Mouse (Mus musculus) hindbrain, embryonic 14.5 days (tissue): Measurements from ENCODE around the gene Dpep1. TPM values are rescaled to one million over a fixed set of nuclear protein-coding genes. Genes with fewer than 3 reads are reported as not detected.

Source experiments
- ATAC-seq: fragments of 200-750 bp; cut with Nextera tagmentation; 2 replicates; pipeline ENCODE4 v1.8.0; 2017; ENCODE audit warnings: moderate number of reproducible peaks, mild to moderate bottlenecking, moderate TSS enrichment, moderate library complexity; ENCODE audit not compliant: low FRiP score
- DNase-seq: peaks from one replicate; pipeline ENCODE4 v3.0.0-alpha.2; 2015; ENCODE audit warnings: low spot score
- H3K27ac ChIP-seq: fragments of 300-500 bp; sonication (generic); 2 replicates; pipeline ENCODE4 v1.5.1; 2014; ENCODE audit warnings: mild to moderate bottlenecking, moderate library complexity
- H3K27me3 ChIP-seq: fragments of 300-500 bp; sonication (generic); 2 replicates; pipeline ENCODE4 v1.6.1; 2014; ENCODE audit warnings: mild to moderate bottlenecking, low read length, mixed read lengths; ENCODE audit not compliant: control insufficient read depth, insufficient read depth
- H3K36me3 ChIP-seq: fragments of 300-500 bp; sonication (generic); replicated peaks from 2 replicates; pipeline ENCODE4 v1.6.1; 2014; ENCODE audit not compliant: control insufficient read depth, insufficient read depth
- H3K4me1 ChIP-seq: fragments of 300-500 bp; sonication (generic); replicated peaks from 2 replicates; pipeline ENCODE4 v1.6.1; 2014; ENCODE audit warnings: antibody characterized with exemption, low read length, mixed read lengths; ENCODE audit not compliant: control insufficient read depth, insufficient read depth
- H3K4me2 ChIP-seq: fragments of 300-500 bp; sonication (generic); replicated peaks from 2 replicates; pipeline ENCODE4 v1.6.1; 2014; ENCODE audit warnings: mild to moderate bottlenecking, moderate library complexity
- H3K4me3 ChIP-seq: fragments of 300-500 bp; sonication (generic); replicated peaks from 2 replicates; pipeline ENCODE4 v1.5.1; 2014; ENCODE audit warnings: mild to moderate bottlenecking, low read length
- H3K9ac ChIP-seq: fragments of 300-500 bp; sonication (generic); 2 replicates; pipeline ENCODE4 v1.6.1; 2014
- H3K9me3 ChIP-seq: fragments of 300-500 bp; sonication (generic); 2 replicates; pipeline ENCODE4 v1.6.1; 2016; ENCODE audit warnings: low read length; ENCODE audit not compliant: control insufficient read depth
- WGBS: fragments of 180-500 bp; shearing (Covaris S2); extraction: QIAGEN DNeasy Blood & Tissue Kit; methylation state at CpG from one replicate; pipeline ENCODE4 v1.1.7; 2014; 5-methylcytosine and 5-hydroxymethylcytosine counted together
- polyA plus RNA-seq: library from polyadenylated mRNA; unstranded; fragments of >200 nt; fragmentation: Nextera tagmentation; extraction: Ambion mirVana; gene quantifications from 2 replicates; pipeline ENCODE4 v1.2.1, GENCODE M21; 2014

Gene Dpep1
- 0.25 and 0.34 TPM in 2 replicates for polyA plus RNA-seq

GRCm38 (mm10) chr8:123185566-123186409 is at the start of gene Dpep1:
Gene Dpep1, plus strand, starts transcription at chr8:123186242.
- Histone ChIP-seq H3K27ac (no peak within 1 kb of the TSS), H3K36me3 (no peaks in the 10 kb centered on the region), H3K4me2 (no peak within 1 kb of the TSS), H3K9me3 (no peaks in the 10 kb centered on the region), H3K4me1 (no peaks in the 10 kb centered on the region), H3K27me3 (no peaks in the 10 kb centered on the region), H3K4me3 (no peak within 1 kb of the TSS), H3K9ac (no peak within 1 kb of the TSS)
- DNase-seq (no peak), ATAC-seq (no peak)
- 51% methylated on average over 19 of the region's 19 CpGs for WGBS

GRCm38 (mm10) chr8:123136287-123136686 is 49.8 kb upstream of the Dpep1 start:
- DNase-seq = no peak
- Histone ChIP-seq H3K4me2 (no peak overlapping the region), H3K9me3 (no peaks in the 10 kb centered on the region), H3K27me3 (no peaks in the 10 kb centered on the region), H3K9ac (no peak overlapping the region), H3K4me1 (peaks cover 13% of the 10 kb centered on the region), H3K4me3 (no peak overlapping the region), H3K36me3 (no peaks in the 10 kb centered on the region), H3K27ac (no peak overlapping the region)
- no peak for ATAC-seq
- WGBS = 80% methylated on average over 9 of the region's 9 CpGs

GRCm38 (mm10) chr8:123137645-123138077 is 48.4 kb upstream of the Dpep1 start:
- 5% methylated on average over 2 of the region's 2 CpGs for WGBS

GRCm38 (mm10) chr8:123138741-123139140 is 47.3 kb upstream of the Dpep1 start:
- no peaks in the 10 kb centered on the region for H3K9me3 ChIP-seq
- H3K27ac ChIP-seq = no peak overlapping the region
- 73% methylated on average over 4 of the region's 4 CpGs for WGBS
- peaks cover 13% of the 10 kb centered on the region for H3K4me1 ChIP-seq
- H3K4me2 ChIP-seq = no peak overlapping the region
- no peaks in the 10 kb centered on the region for H3K27me3 ChIP-seq
- no peak overlapping the region for H3K9ac ChIP-seq
- ATAC-seq (no peak), DNase-seq (no peak)
- H3K4me3 ChIP-seq = no peak overlapping the region
- no peaks in the 10 kb centered on the region for H3K36me3 ChIP-seq

More at GRCm38 (mm10) chr8:123137645-123138077, 48.4 kb upstream of the Dpep1 start:
- H3K9ac ChIP-seq = no peak overlapping the region
- H3K4me2 ChIP-seq = no peak overlapping the region
- peaks cover 13% of the 10 kb centered on the region for H3K4me1 ChIP-seq
- no peaks in the 10 kb centered on the region for H3K36me3 ChIP-seq
- no peaks in the 10 kb centered on the region for H3K27me3 ChIP-seq
- peak; percentile 54 for DNase-seq
- H3K27ac ChIP-seq = 0 out of 2 replicates have a peak overlapping the region, but pooled peaks have one; percentile 3
- no peak overlapping the region for H3K4me3 ChIP-seq
- no peaks in the 10 kb centered on the region for H3K9me3 ChIP-seq
- ATAC-seq = peak; percentile 49

- Histone ChIP-seq H3K27me3 (no peaks in the 10 kb centered on the region), H3K9ac (no peak overlapping the region), H3K27ac (peak overlapping the region; percentile 62), H3K4me1 (no peaks in the 10 kb centered on the region), H3K36me3 (no peaks in the 10 kb centered on the region), H3K4me2 (no peak overlapping the region), H3K4me3 (no peak overlapping the region), H3K9me3 (no peaks in the 10 kb centered on the region)
- WGBS = 71% methylated on average over 14 of the region's 14 CpGs
- DNase-seq (peak; percentile 72), ATAC-seq (peak; percentile 53; the same call in 1 of the 2 replicates)
These were observed 44.1 kb upstream of the Dpep1 start for GRCm38 (mm10) chr8:123141741-123142462.

- Histone ChIP-seq H3K27ac (no peak overlapping the region), H3K4me1 (no peaks in the 10 kb centered on the region), H3K36me3 (no peaks in the 10 kb centered on the region), H3K27me3 (no peaks in the 10 kb centered on the region), H3K4me3 (no peak overlapping the region), H3K9ac (no peak overlapping the region), H3K4me2 (no peak overlapping the region), H3K9me3 (no peaks in the 10 kb centered on the region)
- no peak for DNase-seq
- ATAC-seq = no peak
- 63% methylated on average over 6 of the region's 6 CpGs for WGBS
These were observed 40.8 kb upstream of the Dpep1 start for GRCm38 (mm10) chr8:123145279-123145678.

- Histone ChIP-seq H3K27ac (no peak overlapping the region; the same call in 1 of the 2 replicates), H3K9me3 (no peaks in the 10 kb centered on the region), H3K4me3 (no peak overlapping the region), H3K9ac (no peak overlapping the region), H3K4me1 (no peaks in the 10 kb centered on the region), H3K4me2 (no peak overlapping the region), H3K36me3 (no peaks in the 10 kb centered on the region), H3K27me3 (no peaks in the 10 kb centered on the region)
- no peak for ATAC-seq
- DNase-seq = no peak
- WGBS = 82% methylated on average over 7 of the region's 7 CpGs
These were observed 39.7 kb upstream of the Dpep1 start for GRCm38 (mm10) chr8:123146390-123146789.

GRCm38 (mm10) chr8:123150737-123151171 is 35.3 kb upstream of the Dpep1 start:
- Histone ChIP-seq H3K4me2 (no peak overlapping the region), H3K36me3 (no peaks in the 10 kb centered on the region), H3K27ac (no peak overlapping the region), H3K4me3 (no peak overlapping the region), H3K9ac (no peak overlapping the region), H3K9me3 (no peaks in the 10 kb centered on the region), H3K4me1 (no peaks in the 10 kb centered on the region), H3K27me3 (no peaks in the 10 kb centered on the region)
- DNase-seq (no peak), ATAC-seq (no peak)
- 69% methylated on average over 9 of the region's 9 CpGs for WGBS

GRCm38 (mm10) chr8:123155177-123155576 is 30.9 kb upstream of the Dpep1 start:
- H3K4me2 ChIP-seq = no peak overlapping the region
- H3K27me3 ChIP-seq = no peaks in the 10 kb centered on the region
- H3K36me3 ChIP-seq = no peaks in the 10 kb centered on the region
- no peak overlapping the region for H3K9ac ChIP-seq
- WGBS = 82% methylated on average over 5 of the region's 5 CpGs
- no peaks in the 10 kb centered on the region for H3K4me1 ChIP-seq
- ATAC-seq (no peak), DNase-seq (no peak)
- H3K27ac ChIP-seq = no peak overlapping the region
- H3K4me3 ChIP-seq = no peak overlapping the region
- H3K9me3 ChIP-seq = no peaks in the 10 kb centered on the region
